Mouse (Mus musculus) brown adipose tissue, adult 24 weeks (tissue): ENCODE results near the gene Gp1ba. TPM values are rescaled to one million over a fixed set of nuclear protein-coding genes. Genes with fewer than 3 reads are reported as not detected.
A peak's percentile ranks its signal among the peaks of the same experiment; 100 is the strongest.

Experiments
- H3K27ac ChIP-seq: fragments of 200-500 bp; replicated peaks from 2 replicates; pipeline ENCODE4 v1.5.1; 2012; ENCODE audit warnings: low read depth, mild to moderate bottlenecking, low read length
- H3K4me1 ChIP-seq: fragments of 200-500 bp; 2 replicates; pipeline ENCODE4 v1.6.1; 2012; ENCODE audit warnings: low read length, mixed read lengths; ENCODE audit not compliant: control insufficient read depth, insufficient read depth, insufficient read length
- H3K4me3 ChIP-seq: fragments of 200-500 bp; 2 replicates; pipeline ENCODE4 v1.5.1; 2012; ENCODE audit warnings: low read depth, mild to moderate bottlenecking, low read length, moderate library complexity; ENCODE audit not compliant: insufficient read depth
- polyA plus RNA-seq: library from polyadenylated mRNA; stranded (reverse); fragments of >200 nt; gene quantifications from 2 replicates; pipeline ENCODE4 v1.2.4, GENCODE M21; 2012; ENCODE audit not compliant: missing spikeins, insufficient read depth, insufficient read length

Gp1ba gene
- not detected in 2 replicates for polyA plus RNA-seq

DNA sequence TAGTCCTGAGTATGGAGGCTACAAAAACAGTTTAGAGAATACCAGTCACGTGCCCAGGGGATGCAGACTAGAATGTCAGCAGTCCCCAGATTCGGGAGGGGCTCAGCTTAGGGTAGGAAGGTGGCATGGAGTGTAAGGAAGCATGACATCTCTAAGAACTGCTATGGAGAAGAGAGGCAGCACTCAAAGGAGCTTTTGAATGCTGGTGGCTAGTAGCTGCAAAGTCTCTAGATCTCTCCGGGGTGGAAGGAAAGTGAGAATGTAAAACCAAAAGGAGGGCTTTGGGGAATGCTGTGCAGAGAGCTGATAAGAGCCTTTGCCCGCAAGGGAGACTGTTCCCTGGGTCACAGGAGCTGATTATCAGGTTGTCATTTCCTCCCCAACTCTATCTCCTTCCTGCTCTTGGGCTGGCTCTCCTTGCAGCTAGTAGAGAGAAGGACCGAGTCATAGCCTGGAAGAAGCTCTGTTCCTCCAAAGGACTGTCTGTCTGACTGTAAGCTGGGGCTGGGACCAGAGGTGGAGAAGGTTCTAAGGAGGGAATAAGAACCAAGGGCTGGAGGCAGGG is at the start of gene Gp1ba:
TSS of gene Gp1ba (plus strand) at position 409 of the 565 bp plus-strand sequence.
- Histone ChIP-seq H3K27ac (no peak within 1 kb of the TSS), H3K4me1 (no peaks in the 10 kb centered on the region), H3K4me3 (no peak within 1 kb of the TSS)

DNA sequence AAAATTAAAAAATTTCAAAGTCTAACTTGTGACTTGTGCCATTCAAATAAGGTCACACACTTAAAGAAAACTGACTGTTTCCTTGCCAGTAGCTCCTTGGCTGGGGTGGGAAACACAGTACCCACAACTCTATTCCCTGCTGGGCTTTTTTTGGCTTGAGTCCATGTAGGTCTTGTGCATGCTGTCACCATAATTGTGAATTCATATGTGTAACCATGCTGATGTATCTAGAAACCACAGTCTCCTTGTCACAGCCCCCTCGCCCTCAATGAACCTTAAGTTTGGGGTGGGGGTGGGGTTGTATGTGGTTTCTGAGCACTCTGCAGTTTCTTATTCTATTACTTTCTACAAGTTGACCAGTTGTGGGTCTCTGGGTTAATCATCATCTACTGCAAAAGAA is 47.2 kb upstream of the Gp1ba start:
- H3K4me3 ChIP-seq: no peak overlapping the region
- H3K27ac ChIP-seq: no peak overlapping the region
- peaks cover 35% of the 10 kb centered on the region for H3K4me1 ChIP-seq

DNA sequence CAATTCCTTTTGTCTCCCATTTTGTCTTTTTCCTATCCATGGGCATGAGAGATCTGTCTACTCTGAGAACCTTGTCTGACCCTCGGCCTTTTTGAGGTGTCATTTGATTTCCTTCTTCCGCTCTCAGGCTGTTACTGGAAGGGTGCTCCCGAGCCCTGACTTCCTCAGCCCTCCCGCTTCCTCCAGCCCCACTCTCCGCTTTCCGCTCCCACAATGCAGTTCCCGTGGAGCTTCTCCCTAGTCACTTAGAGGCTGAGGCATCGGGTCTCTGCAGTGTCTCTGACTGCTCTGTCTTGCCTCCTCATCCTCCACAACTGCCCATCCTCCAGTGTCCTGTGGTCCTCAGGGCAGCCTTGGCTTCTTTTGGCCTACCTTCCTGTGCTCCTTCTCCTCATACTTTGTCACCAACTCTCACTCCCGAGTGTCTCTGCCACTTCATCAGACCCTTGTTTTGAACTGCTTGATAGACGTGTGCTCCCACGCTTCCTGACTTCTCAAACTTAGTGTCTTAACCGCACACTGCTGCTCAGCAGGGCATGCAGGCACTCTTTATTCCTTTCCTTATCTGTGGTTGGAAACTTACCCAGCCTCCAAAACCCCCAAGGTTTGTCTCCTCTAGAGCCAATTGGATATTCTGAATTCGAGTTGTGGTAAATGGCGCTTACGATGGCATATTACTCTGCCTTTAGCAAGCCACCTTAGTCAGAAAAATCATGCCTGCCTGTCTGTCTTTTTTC is 44.5 kb upstream of the Gp1ba start:
- Histone ChIP-seq H3K4me3 (no peak overlapping the region), H3K4me1 (peaks cover 34% of the 10 kb centered on the region), H3K27ac (peak overlapping the region; percentile 92)

DNA sequence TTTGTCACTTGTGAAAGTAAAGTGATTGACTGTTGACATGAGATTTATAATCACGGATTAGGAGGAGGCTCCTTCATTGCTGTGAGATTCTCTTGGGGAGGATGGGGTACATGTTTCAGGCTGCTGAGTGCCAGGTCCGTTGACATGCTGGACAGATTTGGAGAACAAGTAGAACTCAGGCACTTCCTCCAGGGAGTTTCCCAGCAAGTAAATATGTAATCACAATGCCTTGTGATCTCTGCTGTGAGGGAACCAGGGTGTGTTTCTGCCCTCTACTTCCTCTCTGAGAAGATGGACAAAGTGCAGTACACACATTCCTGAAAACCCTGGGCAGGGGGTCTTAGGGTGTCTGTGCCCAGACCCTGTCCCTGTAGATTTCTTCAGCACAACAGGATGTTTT is 43.3 kb upstream of the Gp1ba start:
- H3K27ac ChIP-seq: peak overlapping the region; percentile 92
- H3K4me1 ChIP-seq: peaks cover 34% of the 10 kb centered on the region
- H3K4me3 ChIP-seq: no peak overlapping the region

DNA sequence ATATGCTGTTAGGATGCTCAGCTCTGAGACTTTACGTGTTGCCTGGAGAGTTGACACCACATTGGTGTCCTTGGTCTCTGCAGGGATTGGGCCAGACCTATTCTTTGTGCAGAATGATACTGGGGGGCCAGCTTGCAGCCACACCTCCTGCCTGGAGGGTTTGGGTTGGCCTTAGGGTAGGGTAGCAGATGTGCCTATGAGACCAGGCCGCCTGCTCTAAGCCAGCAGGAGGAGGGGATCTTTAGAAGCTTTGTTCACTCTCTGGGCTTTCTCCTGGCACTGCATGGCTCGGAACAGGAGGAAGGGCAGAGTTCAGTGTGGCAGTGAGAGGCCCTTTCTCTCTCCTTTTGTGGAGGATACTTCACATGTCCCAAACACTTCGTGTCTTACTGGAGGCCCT is 42.8 kb upstream of the Gp1ba start:
- no peak overlapping the region for H3K4me3 ChIP-seq
- H3K27ac ChIP-seq: peak overlapping the region; percentile 92
- peaks cover 34% of the 10 kb centered on the region for H3K4me1 ChIP-seq

DNA sequence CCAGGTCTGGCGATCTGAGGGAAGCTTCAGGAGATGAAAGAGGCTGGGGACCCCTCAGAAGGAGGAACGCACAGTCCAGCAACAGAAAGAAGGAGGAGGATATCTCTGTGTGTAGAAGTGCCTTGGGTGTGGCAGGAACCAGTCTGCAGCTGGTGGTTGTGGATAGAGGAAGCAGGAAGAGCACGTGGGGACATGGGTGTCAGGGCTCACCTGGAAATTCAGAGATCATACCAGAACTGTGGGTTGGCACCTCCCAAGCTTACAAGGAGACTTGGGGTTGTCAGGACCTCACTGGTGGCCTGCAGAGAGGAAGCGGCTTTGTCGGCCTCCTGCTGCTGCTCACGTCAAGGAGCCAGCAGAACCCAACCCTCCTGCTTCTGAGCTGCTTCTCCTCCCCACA is 41.6 kb upstream of the Gp1ba start:
- H3K27ac ChIP-seq: no peak overlapping the region; the same call in 1 of the 2 replicates
- no peak overlapping the region for H3K4me3 ChIP-seq
- peaks cover 34% of the 10 kb centered on the region for H3K4me1 ChIP-seq

DNA sequence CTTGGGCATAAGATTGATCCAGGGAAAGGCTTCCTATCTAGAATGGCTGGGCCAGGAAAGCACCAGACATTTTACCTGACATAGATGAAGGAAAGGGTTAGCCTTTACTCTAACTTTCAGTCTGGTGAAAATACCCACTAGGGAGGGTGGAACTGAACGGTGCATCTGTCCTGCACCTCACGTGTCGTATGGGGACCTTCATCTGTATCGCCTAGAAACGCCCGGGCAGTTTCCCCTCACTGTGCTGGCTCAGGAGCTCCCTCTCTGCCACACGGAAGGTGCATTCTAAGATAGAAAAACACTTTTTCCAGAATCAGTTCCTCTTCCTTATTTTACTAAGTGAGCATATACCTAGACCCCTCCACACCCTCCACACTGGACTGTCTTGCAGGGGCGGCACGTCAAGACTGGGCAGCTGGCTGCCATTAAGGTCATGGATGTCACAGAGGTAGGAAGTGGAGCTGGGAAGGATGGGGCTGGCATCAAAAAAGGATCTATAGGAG is 40.4 kb upstream of the Gp1ba start:
- Histone ChIP-seq H3K27ac (no peak overlapping the region), H3K4me1 (peaks cover 33% of the 10 kb centered on the region), H3K4me3 (no peak overlapping the region)

DNA sequence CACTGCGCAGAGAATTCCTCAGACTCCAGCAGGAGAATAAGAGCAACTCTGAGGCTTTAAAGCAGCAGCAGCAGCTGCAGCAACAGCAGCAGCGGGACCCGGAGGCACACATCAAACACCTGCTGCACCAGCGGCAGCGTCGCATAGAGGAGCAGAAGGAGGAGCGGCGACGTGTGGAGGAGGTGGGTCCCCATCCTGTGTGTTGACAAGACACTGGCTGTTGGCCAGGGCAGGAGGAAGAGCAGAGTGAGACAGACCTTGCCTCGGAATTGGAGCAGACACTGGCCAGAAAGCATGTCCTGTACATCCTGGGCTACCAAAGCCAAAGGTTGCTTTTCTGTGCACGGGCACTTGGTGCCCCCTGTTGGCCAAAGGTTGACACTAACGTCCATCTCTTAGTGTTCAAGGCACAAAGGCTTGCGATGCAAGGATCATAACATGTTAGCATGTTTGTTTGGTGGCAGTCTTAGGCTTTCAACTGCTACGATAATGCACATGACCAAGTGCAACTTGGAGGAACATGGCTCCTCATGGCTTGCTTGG is 33.8 kb upstream of the Gp1ba start:
- H3K4me3 ChIP-seq: no peak overlapping the region
- H3K27ac ChIP-seq: no peak overlapping the region
- H3K4me1 ChIP-seq: no peaks in the 10 kb centered on the region

DNA sequence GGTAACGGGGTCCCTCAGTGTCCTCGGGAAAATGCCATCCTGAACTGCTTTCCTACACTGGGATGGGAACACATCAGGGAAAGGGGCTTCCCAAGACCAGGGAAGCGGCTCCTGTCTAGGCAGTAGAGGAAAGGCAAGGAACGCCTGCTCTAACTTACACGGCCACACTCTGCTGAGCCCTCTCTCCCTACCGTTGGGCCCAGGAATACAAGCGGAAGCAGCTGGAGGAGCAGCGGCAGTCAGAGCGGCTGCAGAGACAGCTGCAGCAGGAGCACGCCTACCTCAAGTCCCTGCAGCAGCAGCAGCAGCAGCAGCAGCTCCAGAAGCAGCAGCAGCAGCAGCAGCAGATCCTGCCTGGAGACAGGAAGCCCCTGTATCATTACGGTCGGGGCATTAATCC is 32.2 kb upstream of the Gp1ba start:
- no peak overlapping the region for H3K27ac ChIP-seq
- H3K4me3 ChIP-seq: no peak overlapping the region
- H3K4me1 ChIP-seq: no peaks in the 10 kb centered on the region

DNA sequence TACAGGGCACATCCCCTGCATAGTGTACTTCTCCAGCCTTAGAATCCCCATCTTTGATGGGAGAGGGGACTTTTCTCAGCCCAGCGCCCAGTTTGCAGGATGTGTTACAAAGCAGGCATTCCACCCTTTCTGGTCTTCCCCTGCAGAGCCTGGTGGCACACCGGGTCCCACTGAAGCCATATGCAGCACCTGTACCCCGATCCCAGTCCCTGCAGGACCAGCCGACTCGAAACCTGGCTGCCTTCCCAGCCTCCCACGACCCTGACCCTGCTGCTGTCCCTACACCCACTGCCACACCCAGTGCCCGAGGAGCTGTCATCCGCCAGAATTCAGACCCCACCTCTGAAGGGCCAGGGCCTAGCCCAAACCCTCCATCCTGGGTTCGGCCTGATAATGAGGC is 31.3 kb upstream of the Gp1ba start:
- Histone ChIP-seq H3K27ac (no peak overlapping the region), H3K4me3 (no peak overlapping the region), H3K4me1 (no peaks in the 10 kb centered on the region)

DNA sequence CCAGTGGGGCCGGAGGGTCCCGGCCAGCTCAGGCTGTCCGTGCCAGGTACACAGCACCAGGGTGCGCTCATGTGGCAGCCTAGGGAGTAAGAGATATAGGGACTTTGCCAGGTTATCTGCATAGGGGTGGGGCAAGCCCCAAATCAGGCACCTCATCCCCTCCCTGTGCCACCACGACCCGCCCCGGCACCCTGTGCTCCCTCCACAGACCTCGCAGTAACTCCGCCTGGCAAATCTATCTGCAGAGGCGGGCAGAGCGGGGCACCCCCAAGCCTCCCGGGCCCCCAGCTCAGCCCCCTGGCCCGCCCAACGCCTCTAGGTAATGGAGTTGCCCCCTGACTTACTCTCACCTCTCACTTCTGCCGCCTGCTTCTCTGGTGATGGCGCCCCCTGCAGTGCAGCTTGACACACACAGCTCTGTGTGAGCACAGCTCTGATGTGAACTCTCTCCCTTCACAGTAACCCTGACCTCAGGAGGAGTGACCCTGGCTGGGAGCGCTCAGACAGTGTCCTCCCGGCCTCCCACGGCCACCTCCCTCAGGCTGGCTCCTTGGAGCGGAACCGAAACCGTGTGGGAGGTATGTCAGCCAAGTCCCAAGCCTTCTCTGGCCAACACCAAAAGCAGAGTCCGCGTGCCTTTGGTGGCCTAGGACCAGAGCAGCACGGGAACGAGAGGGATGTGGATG is 30.4 kb upstream of the Gp1ba start:
- H3K27ac ChIP-seq: no peak overlapping the region
- H3K4me3 ChIP-seq: no peak overlapping the region
- no peaks in the 10 kb centered on the region for H3K4me1 ChIP-seq

DNA sequence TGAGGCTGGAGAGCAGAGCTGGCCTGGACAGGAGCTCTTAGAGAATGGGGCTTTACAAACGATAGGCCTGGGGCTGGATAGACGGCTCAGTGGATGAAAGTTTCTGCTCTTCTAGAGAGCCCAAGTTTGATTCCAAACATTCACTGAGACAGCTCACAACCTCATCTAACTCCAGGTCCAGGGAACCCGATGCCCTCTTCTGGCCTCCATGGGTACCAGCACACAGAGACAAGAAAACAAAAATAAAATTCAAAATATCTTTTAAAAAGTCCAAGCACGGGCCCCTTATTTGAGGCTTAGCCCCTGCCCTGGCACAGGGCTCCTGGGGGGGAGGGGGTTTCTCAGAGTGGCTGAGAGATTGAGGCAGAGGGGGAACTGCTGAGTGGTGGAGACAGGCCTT is 28.2 kb upstream of the Gp1ba start:
- H3K4me1 ChIP-seq: no peaks in the 10 kb centered on the region
- H3K4me3 ChIP-seq: no peak overlapping the region
- no peak overlapping the region for H3K27ac ChIP-seq

DNA sequence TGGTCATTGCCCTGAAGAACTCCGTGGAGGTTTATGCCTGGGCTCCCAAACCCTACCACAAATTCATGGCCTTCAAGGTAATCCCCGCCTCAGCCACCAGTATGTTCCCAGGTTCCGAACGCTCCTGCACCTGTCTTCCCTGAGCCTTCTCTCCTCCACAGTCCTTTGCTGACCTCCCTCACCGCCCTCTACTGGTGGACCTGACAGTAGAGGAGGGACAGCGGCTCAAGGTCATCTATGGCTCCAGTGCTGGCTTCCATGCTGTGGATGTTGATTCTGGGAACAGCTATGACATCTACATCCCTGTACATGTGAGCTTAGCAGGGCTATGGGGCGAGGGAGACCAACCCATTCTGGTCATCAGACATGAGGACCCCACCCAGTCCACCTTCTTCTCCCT is 26.4 kb upstream of the Gp1ba start:
- Histone ChIP-seq H3K4me1 (no peaks in the 10 kb centered on the region), H3K4me3 (no peak overlapping the region)

DNA sequence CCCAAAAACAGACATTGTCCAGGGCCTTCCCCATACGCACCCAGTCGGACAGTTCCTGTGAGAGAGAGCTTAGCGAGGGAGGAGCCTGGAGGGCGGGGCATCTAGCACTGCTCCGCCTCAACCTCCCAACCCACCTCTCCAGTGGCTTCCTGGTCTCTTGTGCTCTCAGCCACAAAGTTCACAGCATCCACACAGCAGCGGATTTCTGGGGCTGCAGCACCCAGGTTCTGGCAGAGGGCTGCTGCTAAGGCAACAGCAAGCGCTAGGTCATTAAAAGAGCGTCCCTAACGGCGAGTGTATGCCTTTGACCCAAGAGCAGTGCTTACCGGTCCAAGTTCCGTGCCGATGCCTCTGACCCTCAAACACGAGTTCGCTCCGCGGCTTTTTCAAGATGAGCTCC is 23.8 kb upstream of the Gp1ba start:
- Histone ChIP-seq H3K4me3 (peak overlapping the region; percentile 56), H3K27ac (no peak overlapping the region), H3K4me1 (no peaks in the 10 kb centered on the region)

More for the DNA sequence above, 26.4 kb upstream of the Gp1ba start:
- H3K27ac ChIP-seq: no peak overlapping the region

DNA sequence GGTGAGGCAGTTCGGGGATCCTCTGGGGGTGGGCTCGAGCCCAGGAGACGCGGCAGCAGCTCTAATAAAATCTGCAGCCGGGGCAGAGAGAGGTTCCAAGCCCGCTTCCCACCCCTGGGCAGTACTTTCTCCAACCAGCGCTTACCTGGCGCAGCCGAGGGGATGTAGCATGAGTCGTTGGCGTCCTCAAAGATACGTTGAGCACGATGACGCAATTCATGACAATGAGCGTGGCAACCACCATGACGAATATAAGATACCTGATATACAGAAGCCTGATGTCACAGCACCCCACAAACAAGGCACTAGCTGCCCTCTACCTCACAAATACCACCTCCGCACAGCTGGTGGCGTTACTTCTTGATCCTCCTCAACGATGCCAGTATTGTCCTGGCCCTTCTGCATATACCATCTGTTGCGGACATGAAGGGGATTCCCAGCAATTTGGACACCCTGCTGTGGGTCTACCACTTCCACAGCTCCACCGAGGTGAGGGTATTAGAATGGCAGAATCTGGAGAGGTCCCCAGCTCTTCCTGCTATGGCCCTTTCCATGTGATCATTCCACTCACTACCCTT is 23.3 kb upstream of the Gp1ba start, which contains the start of gene 4930544D05Rik:
TSS of gene 4930544D05Rik (plus strand) at position 333 of the 578 bp plus-strand sequence.
- Histone ChIP-seq H3K27ac (no peak within 1 kb of the TSS), H3K4me1 (no peaks in the 10 kb centered on the region), H3K4me3 (peak within 1 kb of the TSS; percentile 56)
